Mouse (Mus musculus): Measurements from ENCODE around the gene Gm10471. TPM values are rescaled to one million over a fixed set of nuclear protein-coding genes. Genes with fewer than 3 reads are reported as not detected.
"Not testable (repeated sequence)": the region's sequence is repeated elsewhere in the genome, so short reads cannot be mapped to it uniquely, and the experiment has no call there.

Gm10471 gene
- polyA plus RNA-seq (2015; fragmentation: Nextera tagmentation; extraction: Ambion mirVana) = 0.06 TPM in 1 of 2 replicates, not detected in the other

DNA sequence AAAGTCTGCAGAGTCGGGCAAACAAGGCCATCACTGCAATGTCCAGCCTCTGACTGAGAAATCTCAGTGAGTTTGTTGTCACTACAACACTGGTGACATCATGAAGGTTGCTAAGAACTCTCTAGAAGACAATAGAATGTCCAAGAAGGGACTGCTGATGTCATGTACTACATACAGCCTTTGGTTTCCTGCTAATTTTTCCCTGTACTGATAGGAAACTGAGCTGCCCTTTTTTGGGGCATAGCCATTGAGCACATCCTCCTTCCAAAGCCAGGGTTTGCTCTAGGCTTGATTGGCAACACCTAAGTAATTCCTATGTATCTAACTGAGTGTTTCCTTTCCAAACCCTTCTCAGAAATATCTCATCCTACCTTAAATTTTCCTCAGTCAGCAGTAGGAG lies at the start of gene Gm10471:
TSS of gene Gm10471 (minus strand) at position 101 of the 400 bp plus-strand sequence.
- H3K4me3 ChIP-seq; H3K27me3 ChIP-seq (replicated peaks); ATAC-seq (ENCODE audit: extremely low read depth, insufficient number of reproducible peaks, low FRiP score, low TSS enrichment); H3K9me3 ChIP-seq; H3K9ac ChIP-seq; H3K4me1 ChIP-seq; H3K36me3 ChIP-seq; H3K4me2 ChIP-seq; H3K27ac ChIP-seq (replicated peaks): not testable (repeated sequence)
- WGBS = 52% methylated on average over 1 of the region's 1 CpGs

DNA sequence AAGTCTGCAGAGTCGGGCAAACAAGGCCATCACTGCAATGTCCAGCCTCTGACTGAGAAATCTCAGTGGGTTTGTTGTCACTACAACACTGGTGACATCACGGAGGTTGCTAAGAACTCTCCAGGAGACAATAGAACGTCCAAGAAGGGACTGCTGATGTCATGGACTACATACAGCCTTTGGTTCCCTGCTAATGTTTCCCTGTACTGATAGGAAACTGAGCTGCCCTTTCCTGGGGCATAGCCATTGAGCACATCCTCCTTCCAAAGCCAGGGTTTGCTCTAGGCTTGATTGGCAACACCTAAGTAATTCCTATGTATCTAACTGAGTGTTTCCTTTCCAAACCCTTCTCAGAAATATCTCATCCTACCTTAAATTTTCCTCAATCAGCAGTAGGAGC lies 32.2 kb upstream of the Gm10471 start, which contains the start of gene Gm10220:
TSS of gene Gm10220 (minus strand) at position 101 of the 400 bp plus-strand sequence.
- not testable (repeated sequence) for H3K36me3 ChIP-seq; H3K4me1 ChIP-seq; ATAC-seq (ENCODE audit: extremely low read depth, insufficient number of reproducible peaks, low FRiP score, low TSS enrichment); H3K9ac ChIP-seq; H3K9me3 ChIP-seq; H3K27me3 ChIP-seq (replicated peaks); H3K4me2 ChIP-seq; H3K27ac ChIP-seq (replicated peaks); H3K4me3 ChIP-seq
- no CpG with 5 or more reads among the region's 3 CpGs for WGBS

- not testable (repeated sequence) for H3K4me2 ChIP-seq; H3K27me3 ChIP-seq (replicated peaks); ATAC-seq (ENCODE audit: extremely low read depth, insufficient number of reproducible peaks, low FRiP score, low TSS enrichment); H3K4me3 ChIP-seq; H3K9ac ChIP-seq; H3K9me3 ChIP-seq; H3K36me3 ChIP-seq; H3K4me1 ChIP-seq; H3K27ac ChIP-seq (replicated peaks)
- WGBS = no CpG with 5 or more reads among the region's 3 CpGs
Observed at GRCm38 (mm10) chr5:26105262-26105661, 16.2 kb upstream of the Gm10471 start, which contains the start of gene 5031410I06Rik. 5031410I06Rik (minus strand) TSS chr5:26105362.

GRCm38 (mm10) chr5:26079023-26079422 lies 10.1 kb downstream of the Gm10471 start:
- not testable (repeated sequence) for H3K27me3 ChIP-seq (replicated peaks); H3K4me1 ChIP-seq; H3K36me3 ChIP-seq

GRCm38 (mm10) chr5:26070716-26071115 lies 18.4 kb downstream of the Gm10471 start:
- H3K4me3 ChIP-seq = no peak overlapping the region
- 78% methylated on average over 24 of the region's 24 CpGs for WGBS
- no peak overlapping the region for H3K4me2 ChIP-seq
- H3K4me1 ChIP-seq = no peaks in the 10 kb centered on the region
- H3K27me3 ChIP-seq (replicated peaks) = no peaks in the 10 kb centered on the region
- H3K9ac ChIP-seq = no peak overlapping the region
- H3K27ac ChIP-seq (replicated peaks) = no peak overlapping the region
- no peaks in the 10 kb centered on the region for H3K9me3 ChIP-seq
- ATAC-seq (ENCODE audit: extremely low read depth, insufficient number of reproducible peaks, low FRiP score, low TSS enrichment) = no peak
- H3K36me3 ChIP-seq = no peaks in the 10 kb centered on the region

More at GRCm38 (mm10) chr5:26079023-26079422, 10.1 kb downstream of the Gm10471 start:
- ATAC-seq (ENCODE audit: extremely low read depth, insufficient number of reproducible peaks, low FRiP score, low TSS enrichment); H3K27ac ChIP-seq (replicated peaks); H3K9ac ChIP-seq; H3K4me2 ChIP-seq; H3K9me3 ChIP-seq; H3K4me3 ChIP-seq: not testable (repeated sequence)

GRCm38 (mm10) chr5:26058481-26058880 lies 30.6 kb downstream of the Gm10471 start, which contains the start of gene Gm7347:
Gm7347 (minus strand) TSS chr5:26058581.
- no CpG with 5 or more reads among the region's 2 CpGs for WGBS
- H3K27ac ChIP-seq (replicated peaks); H3K4me2 ChIP-seq; H3K4me3 ChIP-seq; H3K27me3 ChIP-seq (replicated peaks); H3K9me3 ChIP-seq; H3K36me3 ChIP-seq; ATAC-seq (ENCODE audit: extremely low read depth, insufficient number of reproducible peaks, low FRiP score, low TSS enrichment); H3K4me1 ChIP-seq; H3K9ac ChIP-seq: not testable (repeated sequence)

DNA sequence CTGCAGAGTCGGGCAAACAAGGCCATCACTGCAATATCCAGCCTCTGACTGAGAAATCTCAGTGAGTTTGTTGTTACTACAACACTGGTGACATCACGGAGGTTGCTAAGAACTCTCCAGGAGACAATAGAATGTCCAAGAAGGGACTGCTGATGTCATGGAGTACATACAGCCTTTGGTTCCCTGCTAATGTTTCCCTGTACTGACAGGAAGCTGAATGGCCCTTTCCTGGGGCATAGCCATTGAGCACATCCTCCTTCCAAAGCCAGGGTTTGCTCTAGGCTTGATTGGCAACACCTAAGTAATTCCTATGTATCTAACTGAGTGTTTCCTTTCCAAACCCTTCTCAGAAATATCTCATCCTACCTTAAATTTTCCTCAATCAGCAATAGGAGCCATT lies 49.6 kb downstream of the Gm10471 start, which contains the start of gene Speer4a:
TSS of gene Speer4a (minus strand) at position 101 of the 400 bp plus-strand sequence.
- H3K9me3 ChIP-seq = not testable (repeated sequence)
- 53% methylated on average over 2 of the region's 2 CpGs for WGBS

More for the DNA sequence above, 49.6 kb downstream of the Gm10471 start, which contains the start of gene Speer4a:
- H3K4me2 ChIP-seq; H3K27me3 ChIP-seq (replicated peaks); H3K36me3 ChIP-seq; H3K27ac ChIP-seq (replicated peaks); H3K9ac ChIP-seq; ATAC-seq (ENCODE audit: extremely low read depth, insufficient number of reproducible peaks, low FRiP score, low TSS enrichment); H3K4me1 ChIP-seq; H3K4me3 ChIP-seq: not testable (repeated sequence)

Other genes starting within 250 kb of the Gm10471 start
- gene Gm21663, start 146.9 kb downstream of the Gm10471 start, polyA plus RNA-seq (2015; fragmentation: Nextera tagmentation; extraction: Ambion mirVana) = 0.07 and 0.18 TPM in 2 replicates
- gene Gm21671, start 134.9 kb downstream of the Gm10471 start, polyA plus RNA-seq (2015; fragmentation: Nextera tagmentation; extraction: Ambion mirVana) = 0.11 and 0.17 TPM in 2 replicates
- 0.05 and 0.19 TPM in 2 replicates for gene Gm21680, start 116.6 kb downstream of the Gm10471 start, polyA plus RNA-seq (2015; fragmentation: Nextera tagmentation; extraction: Ambion mirVana)
- 0.05 TPM in 1 of 2 replicates, not detected in the other for gene Gm21698, start 100.6 kb downstream of the Gm10471 start, polyA plus RNA-seq (2015; fragmentation: Nextera tagmentation; extraction: Ambion mirVana)
- gene Gm1979, start 84.5 kb downstream of the Gm10471 start, polyA plus RNA-seq (2015; fragmentation: Nextera tagmentation; extraction: Ambion mirVana) = 0.24 TPM in 1 of 2 replicates, not detected in the other
- gene Gm5862, start 66.4 kb downstream of the Gm10471 start, polyA plus RNA-seq (2015; fragmentation: Nextera tagmentation; extraction: Ambion mirVana) = not detected in 2 replicates
- gene Speer4a, start 49.7 kb downstream of the Gm10471 start, polyA plus RNA-seq (2015; fragmentation: Nextera tagmentation; extraction: Ambion mirVana) = 0.25 TPM in 1 of 2 replicates, not detected in the other
- 0.08 and 0.09 TPM in 2 replicates for gene Gm7347, start 30.7 kb downstream of the Gm10471 start, polyA plus RNA-seq (2015; fragmentation: Nextera tagmentation; extraction: Ambion mirVana)
- 0.24 and 0.28 TPM in 2 replicates for gene 5031410I06Rik, start 16.1 kb upstream of the Gm10471 start, polyA plus RNA-seq (2015; fragmentation: Nextera tagmentation; extraction: Ambion mirVana)
- 0.09 and 0.15 TPM in 2 replicates for gene Gm10220, start 32.1 kb upstream of the Gm10471 start, polyA plus RNA-seq (2015; fragmentation: Nextera tagmentation; extraction: Ambion mirVana)
- not detected in 2 replicates for gene Gm7361, start 168.4 kb upstream of the Gm10471 start, polyA plus RNA-seq (2015; fragmentation: Nextera tagmentation; extraction: Ambion mirVana)